Mouse (Mus musculus): ENCODE data around the gene Heatr4.

Heatr4 gene

DNA sequence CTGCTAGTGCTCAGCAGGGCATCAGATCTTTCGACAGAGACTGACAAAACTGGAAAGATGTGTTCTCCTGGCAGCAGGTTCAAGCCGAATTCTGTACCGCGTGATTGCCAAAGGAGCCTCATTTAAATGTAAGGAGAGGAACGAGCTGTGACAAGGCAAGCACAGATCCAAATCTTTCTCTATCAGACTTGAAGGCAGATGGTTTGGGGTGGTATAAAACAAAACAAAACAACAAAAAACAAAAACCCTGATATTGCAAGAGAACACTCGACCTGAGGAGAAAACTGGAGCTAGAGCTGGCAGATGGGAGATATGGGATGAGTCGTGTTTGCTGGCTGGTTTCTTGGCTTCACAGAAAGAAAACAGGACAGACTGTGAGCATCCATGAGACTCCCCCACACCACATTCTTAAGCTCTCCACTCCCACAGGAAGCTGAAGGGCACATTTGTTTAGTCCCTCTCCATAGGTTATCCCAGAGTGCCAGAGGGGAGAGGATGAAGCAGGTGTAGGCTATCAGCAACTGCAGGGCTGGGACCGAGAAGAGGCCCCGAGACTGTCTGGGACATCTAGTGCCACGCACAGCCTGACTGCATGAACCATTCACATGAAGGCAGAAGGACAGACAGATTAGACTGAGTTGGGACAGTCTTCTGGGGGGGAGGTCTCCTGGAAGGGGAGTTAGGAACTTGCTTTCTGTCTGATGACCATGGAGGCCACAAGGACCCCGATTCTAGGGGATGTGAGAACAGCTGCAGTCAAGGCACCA, 13.9 kb upstream of the Heatr4 start:
- DNase-seq (ENCODE audit: low read depth, low spot score), result no peak

DNA sequence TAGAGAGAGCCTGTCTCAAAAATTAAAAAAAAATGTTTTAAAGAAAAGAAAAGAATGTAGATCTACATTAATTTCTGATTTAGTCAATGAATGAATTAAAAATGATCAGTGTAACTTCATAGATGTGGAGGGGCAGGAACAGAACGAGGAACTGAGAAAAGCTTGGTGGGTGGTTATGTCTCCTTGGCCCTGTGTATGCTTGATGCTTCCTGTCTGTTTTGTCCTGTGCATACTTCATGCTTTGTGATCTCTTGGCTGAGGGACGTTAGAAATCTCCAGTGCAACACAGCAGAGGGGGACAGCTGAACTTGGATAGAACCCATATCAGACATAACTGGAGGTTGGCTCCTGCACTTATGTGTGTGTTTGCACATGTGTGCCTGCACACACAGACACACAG, 12.6 kb upstream of the Heatr4 start:
- no peak for DNase-seq (ENCODE audit: low read depth, low spot score)

DNA sequence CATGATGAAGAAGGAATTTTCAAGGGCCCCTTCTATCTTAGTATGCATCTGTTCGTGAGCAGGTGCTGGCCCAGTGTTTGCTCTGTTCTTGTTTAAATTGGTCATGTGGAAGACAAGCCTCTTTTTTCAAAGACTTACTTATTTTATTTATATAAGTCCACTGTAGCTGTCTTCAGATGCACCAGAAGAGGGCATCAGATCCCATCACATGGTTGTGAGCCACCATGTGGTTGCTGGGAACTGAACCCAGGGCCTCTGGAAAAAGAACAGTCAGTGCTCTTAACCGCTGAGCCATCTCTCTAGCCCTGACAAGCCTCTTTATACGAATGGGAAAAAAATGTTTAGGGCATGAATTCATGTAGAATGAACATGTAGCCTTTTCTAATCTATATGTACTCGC, 4.7 kb upstream of the Heatr4 start:
- no peak for DNase-seq (ENCODE audit: low read depth, low spot score)

DNA sequence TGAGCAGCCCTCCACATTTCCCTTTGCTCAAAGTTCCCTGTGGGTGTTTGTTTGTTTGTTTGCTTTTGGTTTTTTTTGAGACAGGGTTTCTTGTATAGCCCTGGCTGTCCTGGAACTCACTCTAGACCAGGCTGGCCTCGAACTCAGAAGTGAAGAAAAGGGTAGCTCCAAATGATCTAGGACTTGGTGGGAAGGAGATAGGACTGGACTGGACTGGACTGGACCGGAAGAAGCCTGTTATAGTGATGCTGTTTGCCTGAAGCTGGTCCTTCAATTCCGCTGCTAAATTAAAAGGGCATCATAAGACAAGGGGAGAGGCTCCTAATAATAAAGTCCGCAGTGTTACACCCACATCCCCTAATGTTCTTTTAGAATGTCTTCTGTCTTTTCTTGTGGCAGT, 3.8 kb upstream of the Heatr4 start:
- no peak for DNase-seq (ENCODE audit: low read depth, low spot score)

DNA sequence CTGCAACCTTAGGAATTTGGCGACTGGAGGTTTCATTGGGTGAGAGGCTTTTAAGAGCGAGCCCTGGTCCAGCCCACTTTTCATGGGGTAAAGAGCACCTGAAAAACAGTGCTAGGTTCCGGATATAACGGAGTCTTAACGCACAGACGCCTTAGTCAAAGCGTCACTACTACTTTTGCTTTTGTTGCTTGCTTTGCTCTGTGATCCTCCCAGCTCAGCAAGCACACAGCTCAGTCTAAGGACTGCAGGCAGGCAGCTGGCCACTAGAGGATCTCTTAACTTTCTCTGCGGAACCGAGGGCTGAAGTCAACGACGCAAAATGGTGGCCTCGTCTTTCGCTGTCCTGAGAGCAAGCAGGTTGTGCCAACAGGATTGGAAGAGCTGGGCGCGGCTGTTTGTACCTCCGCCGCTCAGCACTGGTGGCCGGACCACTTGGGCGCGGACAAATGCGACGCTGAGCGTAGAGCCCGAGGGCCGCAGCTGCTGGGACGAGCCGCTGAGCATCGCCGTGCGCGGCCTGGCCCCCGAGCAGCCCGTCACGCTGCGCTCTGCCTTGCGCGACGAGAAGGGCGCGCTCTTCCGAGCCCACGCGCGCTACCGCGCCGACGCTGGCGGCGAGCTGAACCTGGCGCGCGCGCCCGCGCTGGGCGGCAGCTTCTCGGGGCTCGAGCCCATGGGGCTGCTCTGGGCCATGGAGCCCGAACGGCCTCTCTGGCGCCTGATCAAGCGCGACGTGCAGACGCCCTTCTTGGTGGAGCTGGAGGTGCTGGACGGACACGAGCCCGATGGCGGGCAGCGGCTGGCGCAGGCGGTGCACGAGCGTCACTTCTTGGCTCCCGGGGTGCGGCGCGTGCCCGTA, 3.2 kb upstream of the Heatr4 start, which contains the start of gene Acot2:
Acot2 (plus strand) TSS at position 279 of the 859 bp plus-strand sequence.
- peak; percentile 86 for DNase-seq (ENCODE audit: low read depth, low spot score)

DNA sequence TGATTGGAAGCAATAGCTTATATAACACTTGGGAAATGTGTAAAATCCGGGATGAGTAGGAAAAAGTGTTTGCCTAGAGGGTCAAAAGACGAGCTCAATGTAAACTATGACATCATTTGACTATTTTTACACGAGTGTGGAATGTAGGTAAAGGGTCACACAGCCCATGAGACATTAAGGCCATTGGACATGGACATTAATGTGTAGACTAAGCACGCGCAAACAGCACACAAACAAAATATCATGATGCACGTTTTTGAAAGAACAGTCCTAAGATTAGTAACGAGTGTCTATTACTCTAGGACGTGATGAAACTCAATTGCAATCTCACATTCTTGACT, 2.6 kb upstream of the Heatr4 start:
- peak; percentile 19 for DNase-seq (ENCODE audit: low read depth, low spot score)

DNA sequence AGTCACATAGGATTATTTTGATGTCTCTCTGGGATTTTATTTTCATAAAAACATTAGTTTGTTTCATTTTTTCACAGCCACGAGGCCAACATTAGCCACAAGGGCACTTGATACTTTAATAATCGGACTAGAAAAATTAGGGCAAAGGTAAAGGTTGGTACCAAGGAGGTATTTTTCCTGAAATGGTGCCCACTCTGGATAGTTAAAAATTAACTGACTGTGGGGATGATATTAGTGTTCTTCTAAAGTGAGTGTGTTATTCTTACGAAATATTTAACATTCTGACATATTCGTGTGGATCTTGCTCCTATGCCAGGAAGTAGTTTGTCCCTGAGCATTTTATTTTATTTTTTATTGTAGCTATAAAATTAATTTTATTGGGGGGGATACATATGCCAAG, 3.0 kb downstream of the Heatr4 start:
- DNase-seq (ENCODE audit: low read depth, low spot score), result no peak

DNA sequence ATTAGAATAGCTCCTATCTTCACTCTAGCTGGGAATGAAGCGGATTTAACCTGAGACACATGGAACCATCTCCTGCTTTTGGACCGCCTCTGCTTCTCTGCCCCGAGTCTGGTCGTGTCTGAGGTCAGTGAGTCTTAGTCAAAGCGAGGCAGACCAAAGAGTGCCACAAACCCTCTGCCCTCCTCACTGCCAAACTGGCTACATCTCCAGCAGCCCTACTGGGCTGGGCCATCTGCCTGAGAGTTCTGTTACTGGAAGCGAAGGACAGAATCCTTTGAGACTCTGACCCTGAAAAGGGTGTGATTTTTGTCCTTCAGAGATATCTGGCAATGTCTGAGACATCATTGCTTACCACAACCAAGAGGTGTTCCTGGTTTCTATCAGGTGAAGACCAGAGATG, 5.8 kb downstream of the Heatr4 start:
- DNase-seq (ENCODE audit: low read depth, low spot score), result no peak

DNA sequence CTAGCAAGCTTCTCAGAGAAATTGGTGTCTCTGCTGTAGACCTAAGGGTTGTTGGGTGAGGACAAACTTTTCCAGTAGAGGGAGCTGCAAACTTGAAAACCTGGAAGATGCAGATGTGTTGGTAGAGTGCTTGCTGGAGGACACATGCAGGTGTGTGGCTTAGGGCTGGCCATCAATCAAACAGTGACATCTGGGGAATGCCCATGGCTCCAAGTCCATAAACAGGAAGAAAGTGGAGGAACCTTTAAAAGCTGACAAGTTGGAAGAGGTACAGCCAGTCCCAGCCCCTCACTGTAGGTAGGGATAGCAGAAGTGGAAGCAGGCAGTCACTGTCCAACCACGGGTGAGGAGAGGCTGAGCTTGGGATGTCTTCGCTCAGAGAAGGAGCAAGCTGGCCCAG, 12.5 kb downstream of the Heatr4 start:
- DNase-seq (ENCODE audit: low read depth, low spot score), result peak; percentile 50

DNA sequence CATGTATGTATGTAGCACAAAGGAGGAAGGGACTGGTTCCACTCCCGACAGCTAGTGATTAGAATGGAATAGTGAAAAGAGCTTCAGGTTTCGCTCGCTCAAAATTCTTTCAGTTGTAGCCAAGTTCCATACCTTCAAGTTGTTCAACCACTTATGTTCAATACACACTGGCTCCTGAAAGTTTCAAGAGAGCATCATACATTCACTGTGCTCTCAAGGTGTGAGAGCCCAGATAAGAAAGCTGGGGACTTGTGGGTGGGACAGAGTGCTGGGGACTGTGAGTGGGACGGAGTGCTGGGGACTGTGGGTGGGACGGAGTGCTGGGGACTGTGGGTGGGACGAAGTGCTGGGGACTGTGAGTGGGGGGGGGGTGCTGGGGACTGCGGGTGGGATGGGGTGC, 19.4 kb downstream of the Heatr4 start:
- DNase-seq (ENCODE audit: low read depth, low spot score), result no peak

DNA sequence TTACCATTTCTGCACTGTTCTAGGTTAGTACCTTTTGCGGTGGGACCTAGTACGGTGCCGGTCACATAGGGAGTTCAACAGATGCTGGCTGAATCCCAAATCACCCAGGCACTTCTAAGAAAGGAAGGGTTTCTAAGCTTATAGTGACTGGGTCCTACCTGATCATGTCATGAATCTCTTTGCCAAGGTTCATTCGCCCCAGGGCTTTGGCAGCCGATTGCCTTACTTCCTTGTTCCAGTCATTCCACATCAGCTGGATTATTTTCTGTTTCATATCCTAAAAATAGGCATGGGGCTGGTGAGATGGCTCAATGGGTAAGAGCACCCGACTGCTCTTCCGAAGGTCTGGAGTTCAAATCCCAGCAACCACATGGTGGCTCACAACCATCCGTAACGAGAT, 26.4 kb downstream of the Heatr4 start:
- DNase-seq (ENCODE audit: low read depth, low spot score), result no peak

DNA sequence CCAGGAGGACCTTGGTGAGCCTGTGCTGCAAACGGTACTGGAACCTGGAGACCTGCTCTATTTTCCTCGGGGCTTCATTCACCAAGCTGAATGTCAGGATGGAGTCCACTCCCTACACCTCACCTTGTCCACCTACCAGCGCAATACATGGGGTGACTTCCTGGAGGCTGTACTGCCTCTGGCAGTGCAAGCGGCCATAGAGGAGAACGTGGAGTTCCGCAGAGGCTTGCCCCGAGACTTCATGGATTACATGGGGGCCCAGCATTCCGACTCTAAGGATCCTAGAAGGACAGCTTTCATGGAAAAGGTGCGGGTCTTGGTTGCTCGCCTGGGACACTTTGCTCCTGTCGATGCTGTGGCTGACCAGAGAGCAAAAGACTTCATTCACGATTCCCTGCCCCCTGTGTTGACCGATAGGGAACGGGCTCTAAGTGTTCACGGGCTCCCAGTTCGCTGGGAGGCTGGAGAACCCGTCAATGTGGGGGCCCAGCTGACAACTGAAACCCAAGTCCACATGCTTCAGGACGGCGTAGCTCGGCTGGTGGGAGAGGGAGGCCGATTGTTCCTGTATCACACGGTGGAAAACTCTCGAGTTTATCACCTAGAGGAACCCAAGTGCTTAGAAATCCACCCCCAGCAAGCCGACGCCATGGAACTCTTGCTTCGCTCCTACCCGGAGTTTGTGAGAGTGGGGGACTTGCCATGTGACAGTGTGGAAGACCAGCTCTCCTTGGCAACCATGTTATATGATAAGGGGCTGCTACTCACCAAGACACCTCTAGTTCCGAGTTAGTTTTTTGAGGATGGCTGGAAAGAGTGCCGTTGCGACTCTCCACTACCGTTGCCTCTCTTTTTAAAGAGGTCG, 32.7 kb downstream of the Heatr4 start:
- no peak for DNase-seq (ENCODE audit: low read depth, low spot score)

DNA sequence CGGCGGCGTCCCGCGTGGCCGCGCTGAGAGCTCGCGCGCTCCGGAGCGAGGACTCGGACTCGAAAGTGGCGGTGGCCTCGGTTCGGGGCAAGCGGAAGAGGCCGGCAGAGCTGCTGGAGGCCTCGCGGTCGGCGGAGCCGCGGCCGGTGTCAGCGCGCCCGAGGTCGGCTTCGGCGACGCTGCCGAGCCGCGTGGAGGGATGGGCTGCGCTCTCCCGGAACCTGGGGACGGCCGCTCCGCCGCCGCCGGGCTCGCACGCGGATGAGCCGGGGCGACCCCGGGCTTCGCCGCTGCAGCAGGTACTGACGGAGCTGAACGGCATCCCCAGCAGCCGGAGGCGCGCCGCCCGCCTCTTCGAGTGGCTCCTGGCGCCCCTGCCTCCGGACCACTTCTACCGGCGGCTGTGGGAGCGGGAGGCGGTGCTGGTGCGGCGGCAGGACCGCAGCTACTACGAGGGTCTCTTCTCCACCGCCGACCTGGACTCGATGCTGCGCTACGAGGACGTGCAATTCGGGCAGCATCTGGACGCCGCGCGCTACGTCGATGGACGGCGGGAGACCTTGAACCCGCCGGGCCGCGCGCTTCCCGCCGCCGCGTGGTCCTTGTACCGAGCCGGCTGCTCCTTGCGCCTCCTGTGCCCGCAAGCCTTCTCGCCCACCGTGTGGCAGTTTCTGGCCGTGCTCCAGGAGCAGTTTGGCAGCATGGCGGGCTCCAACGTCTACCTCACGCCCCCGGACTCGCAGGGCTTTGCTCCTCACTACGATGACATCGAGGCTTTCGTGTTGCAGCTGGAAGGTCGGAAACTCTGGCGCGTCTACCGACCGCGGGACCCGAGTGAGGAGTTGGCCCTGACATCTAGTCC, 33.6 kb downstream of the Heatr4 start:
- peak; percentile 39 for DNase-seq (ENCODE audit: low read depth, low spot score)

DNA sequence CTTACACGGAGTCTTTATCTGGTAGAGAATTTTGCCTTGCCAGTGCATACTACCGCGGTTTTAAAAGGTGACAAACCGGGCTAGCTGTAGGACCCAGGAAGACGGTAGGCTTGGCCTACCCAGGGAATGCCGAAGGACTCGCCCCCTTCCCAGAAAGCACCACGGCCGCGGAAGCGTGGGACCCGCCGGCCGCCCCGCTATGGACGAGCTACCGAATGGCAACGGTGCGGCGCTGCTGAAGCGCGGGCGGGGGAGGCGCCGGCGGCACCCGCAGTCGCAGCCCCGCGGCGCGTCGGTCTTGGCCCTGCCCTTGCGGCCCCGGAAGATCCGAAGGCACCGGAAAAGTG, 34.2 kb downstream of the Heatr4 start, which contains the start of gene Riox1:
Riox1 (plus strand) TSS at position 116 of the 347 bp plus-strand sequence.
- DNase-seq (ENCODE audit: low read depth, low spot score), result peak; percentile 87

DNA sequence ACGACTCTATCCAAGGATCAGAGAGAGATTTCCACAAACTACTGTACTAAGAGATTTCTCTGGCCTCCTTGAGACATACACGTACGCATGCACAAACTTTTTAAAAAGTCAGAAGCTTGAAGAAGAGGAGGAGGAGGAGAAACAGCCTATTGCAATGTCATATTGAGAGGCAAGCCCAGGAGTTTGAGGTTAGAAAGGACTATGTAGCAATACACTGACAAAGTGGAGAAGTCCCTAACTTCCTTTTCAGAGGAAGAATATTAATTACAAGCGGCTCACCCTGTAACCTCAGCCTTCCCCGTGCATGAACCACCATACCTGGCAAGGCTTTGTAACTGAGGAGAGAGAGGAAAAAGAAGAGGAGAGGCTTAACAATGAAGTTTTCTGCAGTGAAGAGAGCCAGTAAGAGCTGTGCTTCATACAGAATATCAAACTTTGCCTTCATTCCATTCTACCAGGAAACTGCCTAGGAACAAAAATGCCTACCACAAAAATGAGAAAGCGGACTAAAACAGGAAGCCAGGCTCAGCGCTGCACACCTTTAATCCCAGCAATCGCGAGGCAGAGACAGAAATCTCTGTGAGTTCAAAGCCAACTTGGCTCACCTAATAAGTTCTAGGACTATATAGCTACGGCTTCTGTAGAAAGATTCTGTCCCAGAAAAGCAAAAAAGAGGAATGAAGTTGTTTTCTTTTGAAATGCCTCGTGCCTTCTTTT, 34.7 kb downstream of the Heatr4 start:
- no peak for DNase-seq (ENCODE audit: low read depth, low spot score)

DNA sequence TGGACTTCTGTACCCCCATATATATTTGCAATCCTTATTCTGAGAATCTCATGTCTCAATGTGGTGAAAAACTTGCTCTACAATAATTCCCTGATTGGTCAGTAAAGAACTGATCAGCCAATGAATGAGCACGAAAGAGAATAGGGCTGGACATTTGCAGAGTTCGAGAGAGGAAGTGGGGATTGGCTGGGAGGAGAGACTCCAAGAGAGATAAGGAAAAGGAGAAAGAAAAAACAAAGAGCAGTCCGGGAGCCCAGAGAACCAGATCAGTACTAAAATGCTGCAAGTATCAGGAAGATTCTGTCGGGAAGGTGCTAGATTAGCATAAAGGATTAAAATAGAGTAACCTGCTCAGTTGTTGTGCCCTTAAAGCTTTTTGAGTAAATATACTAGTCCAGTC, 35.6 kb downstream of the Heatr4 start:
- no peak for DNase-seq (ENCODE audit: low read depth, low spot score)

DNA sequence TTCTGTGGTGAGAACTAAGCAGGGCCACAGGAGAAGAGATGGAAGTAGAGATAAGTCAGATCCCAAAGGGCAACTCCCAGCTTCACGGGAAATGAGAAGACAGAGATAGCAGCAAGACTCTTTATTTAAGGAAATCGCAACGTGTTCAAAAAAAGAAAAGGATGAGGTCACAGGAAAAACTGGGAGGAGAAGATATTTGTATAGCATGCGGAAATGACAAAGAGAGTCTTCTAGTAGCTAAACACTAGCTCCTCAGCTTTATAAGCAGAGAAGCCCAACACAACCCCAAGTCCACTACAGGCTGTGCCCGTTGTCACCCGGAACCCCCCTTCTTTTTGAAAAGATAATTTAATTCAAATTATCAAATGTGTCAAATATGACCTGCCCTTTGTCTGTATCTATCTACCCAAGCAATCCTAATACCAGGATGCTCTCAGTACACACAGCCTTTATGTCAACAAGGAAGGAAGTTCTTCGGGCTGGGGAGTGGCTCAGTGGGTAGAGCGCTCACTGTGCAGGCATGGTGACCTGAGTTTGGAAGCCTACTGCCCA, 37.3 kb downstream of the Heatr4 start:
- no peak for DNase-seq (ENCODE audit: low read depth, low spot score)

DNA sequence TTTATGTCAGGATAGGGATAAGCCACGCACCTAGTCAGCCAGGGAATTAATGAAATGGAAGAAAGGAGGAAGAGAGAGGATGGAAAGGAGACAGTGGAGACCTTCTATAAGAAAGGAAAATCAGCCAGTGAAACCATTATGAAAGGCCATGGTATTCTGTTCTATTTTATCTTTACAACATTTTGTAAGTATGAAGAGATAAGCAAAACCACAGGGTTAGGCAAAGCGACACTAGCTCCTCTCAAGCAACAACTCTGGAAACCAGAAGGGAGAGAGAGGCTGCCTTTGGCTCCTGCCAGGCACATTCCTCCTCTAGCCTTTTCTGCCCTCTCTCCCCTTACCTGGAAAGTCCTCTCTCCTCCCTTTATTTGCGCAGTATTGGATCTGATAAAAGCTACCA, 42.7 kb downstream of the Heatr4 start:
- no peak for DNase-seq (ENCODE audit: low read depth, low spot score)

DNA sequence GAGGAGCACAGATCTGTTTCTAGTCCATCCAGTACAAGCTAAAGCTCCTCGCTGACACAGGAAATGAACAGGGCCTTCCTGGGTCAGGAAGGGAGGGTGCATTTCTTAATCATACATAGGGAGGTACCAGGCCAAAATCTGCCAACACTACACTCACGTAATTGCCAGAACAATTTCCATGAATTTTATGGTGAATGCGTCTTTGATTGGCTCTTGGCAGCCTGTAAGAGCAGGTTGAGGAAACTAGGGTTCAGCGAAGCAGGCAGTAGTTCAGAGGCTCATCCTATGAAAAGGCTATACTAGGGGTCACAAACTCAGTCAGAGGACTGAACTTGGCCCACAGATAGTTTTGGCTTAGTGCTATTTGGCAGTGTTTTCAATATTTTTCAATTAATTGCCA, 44.6 kb downstream of the Heatr4 start:
- DNase-seq (ENCODE audit: low read depth, low spot score), result no peak

DNA sequence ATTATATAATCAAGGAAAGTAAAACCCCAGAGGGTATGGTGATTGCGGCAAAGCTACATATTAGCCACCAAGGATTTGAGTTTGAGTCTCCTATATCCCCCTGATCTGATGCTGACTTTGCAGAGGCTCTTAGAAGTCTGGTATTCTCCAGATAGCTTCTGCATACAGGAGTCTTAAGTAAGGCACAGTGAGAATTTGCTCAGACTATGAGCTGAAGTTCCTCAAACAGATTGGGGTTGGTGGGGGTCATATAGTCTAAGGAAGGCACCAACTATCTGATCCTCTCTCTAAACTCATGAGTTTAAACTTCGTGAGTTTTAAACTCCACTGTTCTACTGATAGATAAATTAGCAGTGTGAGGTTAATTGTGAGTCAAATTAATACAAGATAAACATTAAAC, 45.3 kb downstream of the Heatr4 start:
- no peak for DNase-seq (ENCODE audit: low read depth, low spot score)

Measured in mesoderm, embryonic 11.5 days (tissue).